Mouse (Mus musculus) lung, adult 2 months (tissue): ENCODE measurements around the gene Pdgfb.

Experiments used
- CTCF ChIP-seq: fragments of 200-500 bp; IDR thresholded peaks from 2 replicates; pipeline ENCODE4 v1.5.1; 2011; ENCODE audit warnings: mild to moderate bottlenecking, low read length, control low read depth; ENCODE audit not compliant: insufficient read depth
- POLR2A ChIP-seq: fragments of 200-500 bp; IDR thresholded peaks from 2 replicates; pipeline ENCODE4 v1.6.1; 2011; ENCODE audit warnings: low read depth, mild to moderate bottlenecking, control low read depth, low read length, borderline replicate concordance; ENCODE audit errors: extremely low read depth

DNA sequence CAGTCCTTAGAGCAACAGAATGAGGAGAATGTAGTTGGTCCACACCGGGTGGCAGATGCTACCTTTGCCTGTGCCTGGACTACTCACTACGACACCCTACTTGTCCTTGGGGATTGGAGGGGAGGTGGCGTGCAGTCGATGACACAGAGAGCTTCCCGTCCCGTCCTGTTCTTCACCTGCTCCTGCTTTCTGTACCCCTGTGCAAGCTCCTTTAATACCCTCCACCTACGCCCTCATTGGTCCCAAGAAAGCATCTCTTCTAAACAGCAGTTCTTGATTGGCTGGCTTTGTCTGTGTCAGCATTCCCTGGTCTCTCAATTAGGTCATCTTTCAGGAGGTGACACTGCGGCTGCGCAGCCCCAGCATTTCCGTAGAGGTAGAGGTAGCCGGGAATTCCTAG is 43.8 kb downstream of the Pdgfb start, which contains the start of gene Cbx7:
- TF ChIP-seq CTCF (no peak), POLR2A (no peak)
